In the genomic region with DNA sequence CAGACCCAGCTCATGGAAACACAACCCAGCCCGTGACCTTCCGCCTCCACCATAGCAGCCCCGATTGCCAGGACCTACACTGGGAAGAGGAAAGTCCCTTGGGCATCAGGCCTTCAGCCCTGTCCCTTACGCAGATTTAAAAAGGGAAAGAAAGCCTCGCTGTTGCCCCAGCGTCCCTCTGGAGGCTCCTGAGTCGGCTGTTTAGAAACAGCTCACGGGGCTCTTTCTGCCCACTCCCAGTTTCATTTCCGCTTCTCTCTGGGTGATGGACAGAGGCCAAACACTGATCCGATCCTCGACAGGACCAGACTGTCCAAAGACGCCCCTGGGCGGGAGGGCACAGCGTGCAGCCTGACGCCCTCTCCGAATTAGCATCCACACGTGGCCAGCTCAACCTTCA, we compare ENCODE assay signal across 16 mouse cellular contexts.
DNase-seq lines count a peak whose midpoint lies in the region; ATAC-seq and TF ChIP-seq lines count a peak whose summit lies in the region.
"Had no signal": no experiment of that assay in that cellular context is flagged by ENCODE, and none has a peak within 500 bp of the region (broad histone marks: within the 10 kb centered on the region; RNA-seq: fewer than 3 reads in every experiment).

No protein-coding gene starts in this region.

- WGBS in forebrain, embryonic 10.5 days: 88% methylated on average over 17 of the region's 17 CpGs
- 91% methylated on average over 17 of the region's 17 CpGs for WGBS in forebrain, embryonic 14.5 days
- WGBS in kidney, embryonic 16.5 days: 90% methylated on average over 17 of the region's 17 CpGs
- WGBS in forebrain, postnatal 0 days: 84% methylated on average over 17 of the region's 17 CpGs

- H3K4me3 ChIP-seq in forebrain, embryonic 10.5 days: no peak overlapping the region
- no peak overlapping the region for H3K4me3 ChIP-seq in forebrain, embryonic 14.5 days (ENCODE audit: low read depth, low read length)
- H3K4me3 ChIP-seq in layer of hippocampus, adult 2 months: no peak overlapping the region
- no peak overlapping the region for H3K4me3 ChIP-seq in kidney, embryonic 16.5 days (ENCODE audit: low read length)
- H3K4me3 ChIP-seq in forebrain, postnatal 0 days (ENCODE audit: low read depth, low read length): no peak overlapping the region
- H3K4me3 ChIP-seq: hindbrain, embryonic 15.5 days; limb, embryonic 13.5 days; myocyte had no signal

- H3K9ac ChIP-seq in forebrain, embryonic 14.5 days (ENCODE audit: low read length): no peak overlapping the region
- no peak overlapping the region for H3K9ac ChIP-seq in kidney, embryonic 16.5 days (replicated peaks; ENCODE audit: low read length)
- no peak overlapping the region for H3K9ac ChIP-seq in forebrain, postnatal 0 days
- H3K9ac ChIP-seq: hindbrain, embryonic 15.5 days; limb, embryonic 13.5 days had no signal

- peaks cover 99% of the 10 kb centered on the region for H3K36me3 ChIP-seq in forebrain, embryonic 10.5 days (replicated peaks)
- H3K36me3 ChIP-seq in forebrain, embryonic 14.5 days (ENCODE audit: control insufficient read depth, insufficient read depth, low read length): peaks cover 94% of the 10 kb centered on the region
- H3K36me3 ChIP-seq in kidney, embryonic 16.5 days (ENCODE audit: insufficient read depth, low read length): peaks cover 57% of the 10 kb centered on the region
- peaks cover 75% of the 10 kb centered on the region for H3K36me3 ChIP-seq in forebrain, postnatal 0 days (ENCODE audit: insufficient read depth)

- no peaks in the 10 kb centered on the region for H3K27me3 ChIP-seq in forebrain, embryonic 10.5 days (ENCODE audit: poor library complexity, severe bottlenecking)
- H3K27me3 ChIP-seq in forebrain, embryonic 14.5 days (replicated peaks; ENCODE audit: control insufficient read depth, insufficient read depth, low read length): no peaks in the 10 kb centered on the region
- no peaks in the 10 kb centered on the region for H3K27me3 ChIP-seq in kidney, embryonic 16.5 days (ENCODE audit: insufficient read depth, low read length)
- no peaks in the 10 kb centered on the region for H3K27me3 ChIP-seq in forebrain, postnatal 0 days (ENCODE audit: insufficient read depth, low read length)
- H3K27me3 ChIP-seq: hindbrain, embryonic 15.5 days; limb, embryonic 13.5 days had no signal

- no peak for TF ChIP-seq CTCF in layer of hippocampus, adult 2 months (conservative IDR thresholded peaks at IDR 0.05)
- TF ChIP-seq CTCF in forebrain, postnatal 0 days (IDR thresholded peaks at IDR 0.05; ENCODE audit: low read depth): no peak

- H3K27ac ChIP-seq in forebrain, embryonic 10.5 days: peak overlapping the region; percentile 25; the same call in 1 of the 2 replicates
- H3K27ac ChIP-seq in forebrain, embryonic 14.5 days (ENCODE audit: low read depth, low read length): no peak overlapping the region
- H3K27ac ChIP-seq in layer of hippocampus, adult 2 months: 0 out of 2 replicates have a peak overlapping the region, but pooled peaks have one; percentile 5
- H3K27ac ChIP-seq in kidney, embryonic 16.5 days (ENCODE audit: low read length): no peak overlapping the region
- H3K27ac ChIP-seq in forebrain, postnatal 0 days (ENCODE audit: low read depth, low read length): no peak overlapping the region
- H3K27ac ChIP-seq: hindbrain, embryonic 15.5 days; limb, embryonic 13.5 days had no signal

- DNase-seq in forebrain, embryonic 10.5 days (ENCODE audit: extremely low spot score, low spot score): no peak
- DNase-seq in forebrain, embryonic 14.5 days (ENCODE audit: low spot score): no peak
- no peak for DNase-seq in layer of hippocampus, adult 2 months (ENCODE audit: low spot score in 2 of 2)
- no peak for DNase-seq in layer of hippocampus, postnatal 25 days (ENCODE audit: extremely low spot score in 1 of 2, low spot score in 1 of 2)
- peak; percentile 50 for DNase-seq in A20 (ENCODE audit: low read depth, low spot score)
- peak; percentile 39 for DNase-seq in lung, postnatal 36 days
- DNase-seq in forebrain, postnatal 0 days: no peak
- DNase-seq: adrenal gland, postnatal 36 days; cerebellum, adult 18-20 months; embryo, embryonic 11 days; kidney, adult 9 months; spleen, adult 18-20 months had no signal

- no peak for ATAC-seq in forebrain, embryonic 14.5 days
- no peak for ATAC-seq in kidney, embryonic 16.5 days (ENCODE audit: low FRiP score, low TSS enrichment)
- no peak for ATAC-seq in forebrain, postnatal 0 days

- H3K4me1 ChIP-seq in forebrain, embryonic 10.5 days: no peaks in the 10 kb centered on the region
- H3K4me1 ChIP-seq in forebrain, embryonic 14.5 days (ENCODE audit: control insufficient read depth, insufficient read depth, low read length): no peaks in the 10 kb centered on the region
- no peaks in the 10 kb centered on the region for H3K4me1 ChIP-seq in kidney, embryonic 16.5 days (ENCODE audit: insufficient read depth, low read length)
- H3K4me1 ChIP-seq in forebrain, postnatal 0 days (ENCODE audit: insufficient read depth): no peaks in the 10 kb centered on the region
- H3K4me1 ChIP-seq: hindbrain, embryonic 15.5 days; limb, embryonic 13.5 days had no signal

- no peak overlapping the region for H3K4me2 ChIP-seq in forebrain, embryonic 14.5 days (ENCODE audit: low read length)
- H3K4me2 ChIP-seq in kidney, embryonic 16.5 days (replicated peaks; ENCODE audit: low read depth, low read length): no peak overlapping the region
- H3K4me2 ChIP-seq in forebrain, postnatal 0 days (ENCODE audit: low read depth): no peak overlapping the region
- H3K4me2 ChIP-seq: hindbrain, embryonic 15.5 days; limb, embryonic 13.5 days had no signal

- H3K9me3 ChIP-seq in forebrain, embryonic 10.5 days: no peaks in the 10 kb centered on the region; the same call in 1 of the 2 replicates
- H3K9me3 ChIP-seq in forebrain, embryonic 14.5 days (replicated peaks; ENCODE audit: control insufficient read depth, low read length): no peaks in the 10 kb centered on the region; the same call in 1 of the 2 replicates
- H3K9me3 ChIP-seq in kidney, embryonic 16.5 days (ENCODE audit: low read length): 0 out of 2 replicates have a peak, but pooled peaks cover 3% of the 10 kb centered on the region
- no peaks in the 10 kb centered on the region for H3K9me3 ChIP-seq in forebrain, postnatal 0 days (ENCODE audit: low read length)
- H3K9me3 ChIP-seq: hindbrain, embryonic 15.5 days; limb, embryonic 13.5 days had no signal

Comparison
In these comparisons a context has a peak if more than half of its experiments do, and no peak if none do; other contexts are left out.
1. H3K27ac ChIP-seq: peak in forebrain, embryonic 10.5 days (single experiment) and layer of hippocampus, adult 2 months (single experiment); none in forebrain, embryonic 14.5 days (single experiment), kidney, embryonic 16.5 days (single experiment) and forebrain, postnatal 0 days (single experiment).
2. DNase-seq: peak in A20 (single experiment) and lung, postnatal 36 days (single experiment); none in forebrain, embryonic 10.5 days (single experiment), forebrain, embryonic 14.5 days (single experiment), layer of hippocampus, adult 2 months (0 of 2), layer of hippocampus, postnatal 25 days (0 of 2) and forebrain, postnatal 0 days (single experiment).